ENCODE assay signal across 9 mouse cellular contexts in the genomic region with DNA sequence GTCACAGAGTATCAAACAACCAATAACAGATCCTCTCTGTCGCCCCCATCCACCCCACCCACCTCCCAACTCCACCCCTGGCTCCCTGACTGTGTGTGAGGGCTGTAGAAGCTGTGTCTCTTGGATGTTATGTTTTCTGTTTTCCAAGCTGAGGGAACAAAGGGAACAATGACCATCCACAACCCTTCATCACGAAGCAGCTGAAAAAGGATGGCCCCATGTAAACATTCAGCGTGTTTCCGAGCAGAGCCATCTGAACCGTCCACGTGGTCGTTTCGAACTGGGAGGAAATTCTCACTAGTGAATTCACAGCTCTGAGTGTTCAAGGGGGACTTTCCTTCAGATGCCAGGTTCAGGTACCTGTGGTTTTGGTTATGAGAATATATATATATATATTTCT.
A peak's percentile ranks its signal among the peaks of the same experiment; 100 is the strongest.
DNase-seq lines count a peak whose midpoint lies in the region; ATAC-seq lines count a peak whose summit lies in the region.
"Had no signal": no experiment of that assay in that cellular context is flagged by ENCODE, and none has a peak within 500 bp of the region (broad histone marks: within the 10 kb centered on the region; RNA-seq: fewer than 3 reads in every experiment).

No protein-coding gene starts in this region.

- no peak overlapping the region for H3K9ac ChIP-seq in kidney, embryonic 15.5 days

- H3K4me1 ChIP-seq in kidney, embryonic 15.5 days = peaks cover 32% of the 10 kb centered on the region

- DNase-seq in kidney, adult 9 months = no peak
- peak; percentile 40 for DNase-seq in embryo, embryonic 10 days (ENCODE audit: low spot score)
- DNase-seq in induced T-regulatory cell, adult 2 months (ENCODE audit: low read depth) = peak; percentile 46
- DNase-seq in lung, postnatal 36 days = peak; percentile 47
- DNase-seq in adrenal gland, adult 18-20 months (ENCODE audit: low spot score in 2 of 2) = no peak
- DNase-seq: gastrocnemius, postnatal 36 days; heart, postnatal 14 days had no signal

- no peak overlapping the region; the same call in 1 of the 2 replicates for H3K4me2 ChIP-seq in kidney, embryonic 15.5 days

- H3K9me3 ChIP-seq in kidney, embryonic 15.5 days (replicated peaks) = no peaks in the 10 kb centered on the region

- no peaks in the 10 kb centered on the region for H3K27me3 ChIP-seq in kidney, embryonic 15.5 days

- H3K4me3 ChIP-seq in kidney, embryonic 15.5 days (replicated peaks) = no peak overlapping the region

- H3K27ac ChIP-seq in kidney, embryonic 15.5 days = 0 out of 2 replicates have a peak overlapping the region, but pooled peaks have one; percentile 5

- WGBS in kidney, embryonic 15.5 days = 42% methylated on average over 8 of the region's 8 CpGs

- ATAC-seq in kidney, embryonic 15.5 days (replicated peaks; ENCODE audit: low FRiP score) = no peak
- no peak for ATAC-seq in megakaryocyte-erythroid progenitor cell, adult 5-6 weeks (replicated peaks; ENCODE audit: low FRiP score, low TSS enrichment, poor library complexity, severe bottlenecking)

- H3K36me3 ChIP-seq in kidney, embryonic 15.5 days = no peaks in the 10 kb centered on the region

Comparison
In these comparisons a context has a peak if more than half of its experiments do, and no peak if none do; other contexts are left out.
1. DNase-seq: peak in embryo, embryonic 10 days (single experiment), induced T-regulatory cell, adult 2 months (single experiment) and lung, postnatal 36 days (single experiment); none in kidney, adult 9 months (single experiment) and adrenal gland, adult 18-20 months (0 of 2).